ENCODE assay signal across 22 mouse cellular contexts in genomic region chr5:50551125-50551524, GRCm38 (mm10).
DNase-seq lines count a peak whose midpoint lies in the region; ATAC-seq and TF ChIP-seq lines count a peak whose summit lies in the region.
"Had no signal": no experiment of that assay in that cellular context is flagged by ENCODE, and none has a peak within 500 bp of the region (broad histone marks: within the 10 kb centered on the region; RNA-seq: fewer than 3 reads in every experiment).

No protein-coding gene starts in this region.

- DNase-seq in forebrain, embryonic 14.5 days (ENCODE audit: low spot score), result peak; percentile 10
- DNase-seq in layer of hippocampus, adult 2 months (ENCODE audit: low spot score in 2 of 2), result no peak
- DNase-seq in layer of hippocampus, postnatal 25 days (ENCODE audit: extremely low spot score in 1 of 2, low spot score in 1 of 2), result no peak
- DNase-seq in ZHBTc4 (ENCODE audit: low read depth, low spot score), result peak; percentile 6
- DNase-seq: adrenal gland, postnatal 25 days; B cell, adult 2 months; cerebellum, adult 18-20 months; gastrocnemius, postnatal 10 days; heart, adult 11 months; kidney, adult 9 months; kidney, postnatal 4 days; right cerebral cortex, postnatal 14 days; spleen, adult 18-20 months; thymus, postnatal 4 days had no signal

- no peaks in the 10 kb centered on the region for H3K27me3 ChIP-seq in forebrain, embryonic 14.5 days (replicated peaks; ENCODE audit: control insufficient read depth, insufficient read depth, low read length)
- H3K27me3 ChIP-seq in forebrain, embryonic 12.5 days, result no peaks in the 10 kb centered on the region
- H3K27me3 ChIP-seq in E14TG2a.4 (ENCODE audit: insufficient read depth, low read length), result no peaks in the 10 kb centered on the region
- no peaks in the 10 kb centered on the region for H3K27me3 ChIP-seq in liver, embryonic 12.5 days (replicated peaks)
- H3K27me3 ChIP-seq: embryonic facial prominence, embryonic 15.5 days; heart, embryonic 13.5 days; limb, embryonic 13.5 days; midbrain, embryonic 13.5 days had no signal

- TF ChIP-seq CTCF in layer of hippocampus, adult 2 months (conservative IDR thresholded peaks at IDR 0.05), result peak; percentile 72
- TF ChIP-seq CTCF in E14TG2a.4 (conservative IDR thresholded peaks at IDR 0.05; ENCODE audit: low read length), result peak; percentile 32

- H3K4me1 ChIP-seq in forebrain, embryonic 14.5 days (ENCODE audit: control insufficient read depth, insufficient read depth, low read length), result no peaks in the 10 kb centered on the region
- H3K4me1 ChIP-seq in forebrain, embryonic 12.5 days, result no peaks in the 10 kb centered on the region
- H3K4me1 ChIP-seq in E14TG2a.4 (replicated peaks; ENCODE audit: low read depth, low read length), result no peaks in the 10 kb centered on the region
- H3K4me1 ChIP-seq in liver, embryonic 12.5 days, result no peaks in the 10 kb centered on the region
- H3K4me1 ChIP-seq: embryonic facial prominence, embryonic 15.5 days; heart, embryonic 13.5 days; limb, embryonic 13.5 days; midbrain, embryonic 13.5 days had no signal

- H3K4me3 ChIP-seq in forebrain, embryonic 14.5 days (ENCODE audit: low read depth, low read length), result no peak overlapping the region
- no peak overlapping the region for H3K4me3 ChIP-seq in forebrain, embryonic 12.5 days (replicated peaks)
- no peak overlapping the region for H3K4me3 ChIP-seq in layer of hippocampus, adult 2 months
- H3K4me3 ChIP-seq in E14TG2a.4 (replicated peaks; ENCODE audit: low read length), result no peak overlapping the region
- H3K4me3 ChIP-seq in liver, embryonic 12.5 days, result no peak overlapping the region
- H3K4me3 ChIP-seq: embryonic facial prominence, embryonic 15.5 days; heart, embryonic 13.5 days; limb, embryonic 13.5 days; midbrain, embryonic 13.5 days had no signal

- no peak overlapping the region for H3K9ac ChIP-seq in forebrain, embryonic 14.5 days (ENCODE audit: low read length)
- H3K9ac ChIP-seq in forebrain, embryonic 12.5 days, result no peak overlapping the region
- H3K9ac ChIP-seq in liver, embryonic 12.5 days, result no peak overlapping the region
- H3K9ac ChIP-seq: embryonic facial prominence, embryonic 15.5 days; heart, embryonic 13.5 days; limb, embryonic 13.5 days; liver, embryonic 14.5 days; midbrain, embryonic 13.5 days had no signal

- H3K27ac ChIP-seq in forebrain, embryonic 14.5 days (ENCODE audit: low read depth, low read length), result no peak overlapping the region
- H3K27ac ChIP-seq in forebrain, embryonic 12.5 days, result no peak overlapping the region
- H3K27ac ChIP-seq in layer of hippocampus, adult 2 months, result no peak overlapping the region
- no peak overlapping the region for H3K27ac ChIP-seq in liver, embryonic 12.5 days
- H3K27ac ChIP-seq: embryonic facial prominence, embryonic 15.5 days; heart, embryonic 13.5 days; limb, embryonic 13.5 days; liver, embryonic 14.5 days; midbrain, embryonic 13.5 days had no signal

- H3K4me2 ChIP-seq in forebrain, embryonic 14.5 days (ENCODE audit: low read length), result no peak overlapping the region
- no peak overlapping the region for H3K4me2 ChIP-seq in forebrain, embryonic 12.5 days
- no peak overlapping the region for H3K4me2 ChIP-seq in liver, embryonic 12.5 days
- H3K4me2 ChIP-seq: embryonic facial prominence, embryonic 15.5 days; heart, embryonic 13.5 days; limb, embryonic 13.5 days; midbrain, embryonic 13.5 days had no signal

- H3K36me3 ChIP-seq in forebrain, embryonic 14.5 days (ENCODE audit: control insufficient read depth, insufficient read depth, low read length), result no peaks in the 10 kb centered on the region
- no peaks in the 10 kb centered on the region for H3K36me3 ChIP-seq in forebrain, embryonic 12.5 days (replicated peaks)
- no peaks in the 10 kb centered on the region for H3K36me3 ChIP-seq in E14TG2a.4 (ENCODE audit: insufficient read depth, low read length)
- H3K36me3 ChIP-seq in liver, embryonic 12.5 days, result no peaks in the 10 kb centered on the region
- H3K36me3 ChIP-seq: embryonic facial prominence, embryonic 15.5 days; heart, embryonic 13.5 days; limb, embryonic 13.5 days; midbrain, embryonic 13.5 days had no signal

- H3K9me3 ChIP-seq in forebrain, embryonic 14.5 days (replicated peaks; ENCODE audit: control insufficient read depth, low read length), result no peaks in the 10 kb centered on the region
- H3K9me3 ChIP-seq in forebrain, embryonic 12.5 days, result no peaks in the 10 kb centered on the region
- no peaks in the 10 kb centered on the region for H3K9me3 ChIP-seq in E14TG2a.4 (ENCODE audit: low read length)
- H3K9me3 ChIP-seq in liver, embryonic 12.5 days (replicated peaks), result no peaks in the 10 kb centered on the region
- H3K9me3 ChIP-seq: embryonic facial prominence, embryonic 15.5 days; heart, embryonic 13.5 days; limb, embryonic 13.5 days; midbrain, embryonic 13.5 days had no signal

- ATAC-seq in forebrain, embryonic 14.5 days, result no peak
- ATAC-seq in forebrain, embryonic 12.5 days (ENCODE audit: low FRiP score), result no peak
- no peak for ATAC-seq in liver, embryonic 12.5 days
- ATAC-seq: midbrain, embryonic 13.5 days had no signal

Comparison
In these comparisons a context has a peak if more than half of its experiments do, and no peak if none do; other contexts are left out.
1. DNase-seq: peak in forebrain, embryonic 14.5 days (single experiment) and ZHBTc4 (single experiment); none in layer of hippocampus, adult 2 months (0 of 2) and layer of hippocampus, postnatal 25 days (0 of 2).